Mouse (Mus musculus): Measurements from ENCODE around the gene Elovl5. TPM values are rescaled to one million over a fixed set of nuclear protein-coding genes. Genes with fewer than 3 reads are reported as not detected.

Gene Elovl5
- total and polyA plus RNA-seq, 2 experiments from 2014 or later = 71.6 to 90.5 TPM

DNA sequence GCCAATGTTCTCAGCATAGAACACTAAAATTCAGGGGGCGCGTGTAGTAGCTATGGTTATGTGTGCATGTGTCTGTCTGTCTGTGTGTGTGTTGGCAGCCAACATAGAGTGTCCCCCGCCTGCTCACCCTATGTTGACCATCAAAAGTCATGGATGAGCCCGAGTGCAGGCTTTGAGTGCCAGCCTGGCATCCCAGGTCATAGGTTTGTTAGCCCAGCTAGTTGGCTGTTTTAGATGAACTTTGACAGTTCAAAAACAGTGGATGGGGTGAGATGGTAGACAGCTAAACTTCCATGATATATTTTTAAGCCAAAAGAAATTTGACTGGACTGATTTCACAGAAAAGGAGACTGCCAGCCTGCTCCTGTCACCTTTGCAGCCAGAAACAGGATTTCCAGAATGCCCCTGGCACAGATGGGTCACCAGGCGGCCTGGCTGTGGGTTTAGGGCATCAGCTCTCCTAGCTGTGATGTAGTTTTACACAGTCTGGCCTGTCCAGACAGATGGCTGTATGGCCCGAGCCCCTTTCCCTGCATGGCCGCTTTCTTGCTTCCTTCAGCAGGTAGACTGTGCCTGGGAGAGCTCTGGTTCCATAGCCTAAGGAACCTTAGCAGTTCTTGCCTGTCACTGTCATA is 33.8 kb downstream of the Elovl5 start:
- Histone ChIP-seq H3K4me3 (ENCODE audit: low read length) (no peak overlapping the region), H3K27ac (no peak overlapping the region), H3K36me3 (ENCODE audit: insufficient read depth, low read length) (no peaks in the 10 kb centered on the region), H3K4me2 (ENCODE audit: low read depth, low read length) (no peak overlapping the region), H3K9me3 (ENCODE audit: low read length) (no peaks in the 10 kb centered on the region), H3K4me1 (ENCODE audit: insufficient read depth, low read length) (peaks cover 13% of the 10 kb centered on the region), H3K9ac (replicated peaks; ENCODE audit: low read length) (no peak overlapping the region), H3K27me3 (ENCODE audit: insufficient read depth, low read length) (no peaks in the 10 kb centered on the region)
- DNase-seq (ENCODE audit: low spot score) = no peak
- no peak for ATAC-seq
- no peak for TF ChIP-seq CTCF (IDR thresholded peaks at IDR 0.05; ENCODE audit: low read depth)
- WGBS = 81% methylated on average over 7 of the region's 7 CpGs

GRCm38 (mm10) chr9:77951971-77952370 is 34.8 kb downstream of the Elovl5 start:
- Histone ChIP-seq H3K36me3 (ENCODE audit: insufficient read depth, low read length) (no peaks in the 10 kb centered on the region), H3K9me3 (ENCODE audit: low read length) (no peaks in the 10 kb centered on the region), H3K27ac (no peak overlapping the region), H3K4me3 (ENCODE audit: low read length) (no peak overlapping the region), H3K4me2 (ENCODE audit: low read depth, low read length) (no peak overlapping the region), H3K4me1 (ENCODE audit: insufficient read depth, low read length) (peaks cover 13% of the 10 kb centered on the region), H3K9ac (replicated peaks; ENCODE audit: low read length) (no peak overlapping the region), H3K27me3 (ENCODE audit: insufficient read depth, low read length) (no peaks in the 10 kb centered on the region)
- 75% methylated on average over 7 of the region's 7 CpGs for WGBS
- TF ChIP-seq CTCF (IDR thresholded peaks at IDR 0.05; ENCODE audit: low read depth) = no peak
- DNase-seq (ENCODE audit: low spot score) (no peak), ATAC-seq (no peak)

DNA sequence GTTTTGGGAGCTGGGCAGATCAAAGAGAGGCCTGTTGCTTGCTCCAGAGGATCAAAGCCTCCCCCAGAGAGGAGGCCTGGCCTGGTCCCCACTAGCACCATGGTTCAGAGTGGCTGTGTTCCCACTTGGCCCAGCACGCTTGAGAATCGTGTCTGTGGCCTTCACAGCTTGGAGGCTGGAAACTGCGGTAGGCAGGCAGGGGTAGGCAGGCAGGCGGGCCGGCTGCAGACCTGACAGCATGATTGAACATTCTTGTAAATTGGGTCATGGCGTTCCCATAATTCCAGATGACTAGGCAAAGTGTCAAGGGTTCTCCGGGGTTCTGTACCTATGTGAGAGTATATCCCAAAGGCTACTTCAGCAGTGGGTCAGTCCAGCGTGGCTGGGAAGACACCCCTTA is 35.9 kb downstream of the Elovl5 start:
- WGBS = 51% methylated on average over 8 of the region's 8 CpGs
- Histone ChIP-seq H3K4me3 (ENCODE audit: low read length) (no peak overlapping the region), H3K36me3 (ENCODE audit: insufficient read depth, low read length) (no peaks in the 10 kb centered on the region), H3K9ac (replicated peaks; ENCODE audit: low read length) (0 out of 2 replicates have a peak overlapping the region, but pooled peaks have one; percentile 4), H3K4me2 (ENCODE audit: low read depth, low read length) (no peak overlapping the region), H3K4me1 (ENCODE audit: insufficient read depth, low read length) (peaks cover 13% of the 10 kb centered on the region), H3K27me3 (ENCODE audit: insufficient read depth, low read length) (no peaks in the 10 kb centered on the region), H3K27ac (peak overlapping the region; percentile 26; the same call in 1 of the 2 replicates), H3K9me3 (ENCODE audit: low read length) (no peaks in the 10 kb centered on the region)
- no peak for TF ChIP-seq CTCF (IDR thresholded peaks at IDR 0.05; ENCODE audit: low read depth)
- ATAC-seq (peak; percentile 50; the same call in 1 of the 2 replicates), DNase-seq (ENCODE audit: low spot score) (no peak)

- H3K9me3 ChIP-seq (ENCODE audit: low read length) = no peaks in the 10 kb centered on the region
- TF ChIP-seq CTCF (IDR thresholded peaks at IDR 0.05; ENCODE audit: low read depth) = no peak
- no peaks in the 10 kb centered on the region for H3K27me3 ChIP-seq (ENCODE audit: insufficient read depth, low read length)
- H3K4me3 ChIP-seq (ENCODE audit: low read length) = no peak overlapping the region
- no peak overlapping the region for H3K9ac ChIP-seq (replicated peaks; ENCODE audit: low read length)
- H3K27ac ChIP-seq = no peak overlapping the region
- ATAC-seq (no peak), DNase-seq (ENCODE audit: low spot score) (no peak)
- peaks cover 11% of the 10 kb centered on the region for H3K4me1 ChIP-seq (ENCODE audit: insufficient read depth, low read length)
- no peaks in the 10 kb centered on the region for H3K36me3 ChIP-seq (ENCODE audit: insufficient read depth, low read length)
- 84% methylated on average over 7 of the region's 7 CpGs for WGBS
- no peak overlapping the region for H3K4me2 ChIP-seq (ENCODE audit: low read depth, low read length)
These were observed 37.3 kb downstream of the Elovl5 start for GRCm38 (mm10) chr9:77954496-77954895.

DNA sequence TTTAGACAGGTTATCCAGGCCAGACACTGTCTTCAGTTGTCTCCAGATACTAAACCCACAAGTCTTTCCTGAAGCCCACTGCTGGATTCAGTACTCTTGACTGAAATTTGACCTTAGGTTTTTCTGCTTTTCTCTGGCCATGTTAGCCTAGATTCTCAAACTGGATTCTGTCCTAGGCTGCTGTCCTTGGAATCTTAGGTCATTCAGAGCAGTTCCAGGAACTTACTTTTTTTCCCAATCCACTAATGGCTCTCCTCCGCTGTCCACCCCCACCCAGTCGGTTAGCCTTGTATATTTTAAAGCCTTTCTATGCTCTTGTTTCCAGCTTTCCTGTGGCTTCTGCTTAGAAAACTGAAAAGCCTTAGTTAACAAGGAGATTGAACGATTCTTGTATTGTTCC is 37.8 kb downstream of the Elovl5 start:
- 77% methylated on average over 3 of the region's 3 CpGs for WGBS

DNA sequence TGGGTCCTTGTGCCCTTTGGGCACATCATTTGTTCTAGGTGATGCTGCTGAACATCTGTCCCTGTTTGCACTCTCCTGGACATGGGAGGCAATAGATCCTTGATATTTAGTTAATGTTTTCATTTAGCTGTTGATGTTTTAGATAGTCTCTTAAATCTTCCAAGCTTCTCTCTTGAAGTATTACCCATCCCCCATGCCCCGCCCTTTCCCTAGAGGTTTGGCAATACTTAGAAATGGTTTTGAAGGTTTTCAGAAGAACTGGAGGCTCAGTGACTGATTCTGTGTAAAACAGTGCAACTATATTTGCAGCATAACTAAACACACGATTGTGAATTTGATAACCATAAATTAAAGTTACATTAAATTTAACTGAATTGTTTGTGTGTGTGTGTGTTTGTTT is 38.3 kb downstream of the Elovl5 start:
- no peaks in the 10 kb centered on the region for H3K36me3 ChIP-seq (ENCODE audit: insufficient read depth, low read length)
- no peak overlapping the region for H3K27ac ChIP-seq
- H3K9me3 ChIP-seq (ENCODE audit: low read length) = no peaks in the 10 kb centered on the region
- H3K9ac ChIP-seq (replicated peaks; ENCODE audit: low read length) = no peak overlapping the region
- no peak for TF ChIP-seq CTCF (IDR thresholded peaks at IDR 0.05; ENCODE audit: low read depth)
- peaks cover 9% of the 10 kb centered on the region for H3K4me1 ChIP-seq (ENCODE audit: insufficient read depth, low read length)
- no peak overlapping the region for H3K4me2 ChIP-seq (ENCODE audit: low read depth, low read length)
- 95% methylated on average over 2 of the region's 2 CpGs for WGBS
- ATAC-seq = no peak
- H3K27me3 ChIP-seq (ENCODE audit: insufficient read depth, low read length) = no peaks in the 10 kb centered on the region
- no peak overlapping the region for H3K4me3 ChIP-seq (ENCODE audit: low read length)
- DNase-seq (ENCODE audit: low spot score) = no peak

More for the DNA sequence above, 37.8 kb downstream of the Elovl5 start:
- no peak overlapping the region for H3K4me3 ChIP-seq (ENCODE audit: low read length)
- no peak overlapping the region for H3K9ac ChIP-seq (replicated peaks; ENCODE audit: low read length)
- peaks cover 9% of the 10 kb centered on the region for H3K4me1 ChIP-seq (ENCODE audit: insufficient read depth, low read length)
- no peaks in the 10 kb centered on the region for H3K27me3 ChIP-seq (ENCODE audit: insufficient read depth, low read length)
- H3K27ac ChIP-seq = no peak overlapping the region
- H3K9me3 ChIP-seq (ENCODE audit: low read length) = no peaks in the 10 kb centered on the region
- DNase-seq (ENCODE audit: low spot score) (no peak), ATAC-seq (no peak)
- no peak overlapping the region for H3K4me2 ChIP-seq (ENCODE audit: low read depth, low read length)
- no peaks in the 10 kb centered on the region for H3K36me3 ChIP-seq (ENCODE audit: insufficient read depth, low read length)
- TF ChIP-seq CTCF (IDR thresholded peaks at IDR 0.05; ENCODE audit: low read depth) = no peak

DNA sequence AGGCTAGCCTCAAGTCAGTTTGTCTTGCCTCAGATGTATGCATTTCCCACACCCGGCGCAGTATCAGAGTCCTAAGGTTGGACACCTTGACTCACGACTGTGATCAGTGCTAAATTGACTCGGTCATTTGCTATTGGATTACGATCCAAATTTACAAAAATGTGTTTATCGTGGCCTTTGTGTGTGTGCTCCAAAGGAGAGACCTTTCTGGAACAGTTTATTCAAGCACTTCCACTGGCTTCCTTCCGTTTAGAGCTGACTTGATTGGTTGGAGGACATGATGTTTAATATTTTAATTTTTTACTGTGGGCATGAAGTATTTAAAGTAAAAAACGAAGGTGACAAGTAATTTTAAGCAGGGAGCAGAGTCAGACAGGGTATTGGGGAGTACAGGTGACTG is 38.8 kb downstream of the Elovl5 start:
- Histone ChIP-seq H3K9me3 (ENCODE audit: low read length) (no peaks in the 10 kb centered on the region), H3K4me1 (ENCODE audit: insufficient read depth, low read length) (peaks cover 9% of the 10 kb centered on the region), H3K27ac (no peak overlapping the region), H3K9ac (replicated peaks; ENCODE audit: low read length) (no peak overlapping the region), H3K36me3 (ENCODE audit: insufficient read depth, low read length) (peaks cover 3% of the 10 kb centered on the region; the same call in 1 of the 2 replicates), H3K27me3 (ENCODE audit: insufficient read depth, low read length) (no peaks in the 10 kb centered on the region), H3K4me3 (ENCODE audit: low read length) (no peak overlapping the region), H3K4me2 (ENCODE audit: low read depth, low read length) (no peak overlapping the region)
- WGBS = 88% methylated on average over 8 of the region's 8 CpGs
- ATAC-seq (no peak), DNase-seq (ENCODE audit: low spot score) (no peak)
- TF ChIP-seq CTCF (IDR thresholded peaks at IDR 0.05; ENCODE audit: low read depth) = no peak
